Mouse (Mus musculus): ENCODE measurements around the gene Arnt2.

DNA sequence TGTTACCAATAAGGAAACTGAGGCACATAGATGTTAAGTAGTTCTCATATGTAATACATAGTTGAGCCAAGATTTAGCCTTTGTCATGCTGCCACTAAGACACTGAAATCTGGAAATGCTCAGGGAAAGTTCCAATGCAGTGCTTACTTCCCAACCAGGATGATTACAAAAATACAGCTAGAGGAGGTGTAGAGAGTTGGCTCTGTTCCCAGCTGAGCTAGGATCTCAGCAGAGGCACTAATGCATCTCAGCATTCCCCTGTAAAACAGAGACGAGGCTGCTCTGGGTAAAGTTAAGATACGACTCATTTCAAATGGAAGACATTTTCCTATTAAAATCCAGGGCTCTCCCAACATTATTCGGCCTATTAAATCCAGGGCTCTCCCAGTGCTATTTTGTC is 206.0 kb downstream of the Arnt2 start:
- TF ChIP-seq CTCF (IDR thresholded peaks at IDR 0.05; ENCODE audit: control insufficient read depth, insufficient read depth, insufficient replicate concordance, low read depth, low read length) (no peak), POLR2A (IDR thresholded peaks at IDR 0.05; ENCODE audit: control insufficient read depth, low read depth, low read length) (no peak)

Data from testis, adult 2 months (tissue).